Mouse (Mus musculus): ENCODE measurements around the gene 4930572O03Rik. TPM values are rescaled to one million over a fixed set of nuclear protein-coding genes. Genes with fewer than 3 reads are reported as not detected.
"Not testable (repeated sequence)": the region's sequence is repeated elsewhere in the genome, so short reads cannot be mapped to it uniquely, and the experiment has no call there.

4930572O03Rik gene
- total RNA-seq, 2 experiments from 2014 or later = not detected

DNA sequence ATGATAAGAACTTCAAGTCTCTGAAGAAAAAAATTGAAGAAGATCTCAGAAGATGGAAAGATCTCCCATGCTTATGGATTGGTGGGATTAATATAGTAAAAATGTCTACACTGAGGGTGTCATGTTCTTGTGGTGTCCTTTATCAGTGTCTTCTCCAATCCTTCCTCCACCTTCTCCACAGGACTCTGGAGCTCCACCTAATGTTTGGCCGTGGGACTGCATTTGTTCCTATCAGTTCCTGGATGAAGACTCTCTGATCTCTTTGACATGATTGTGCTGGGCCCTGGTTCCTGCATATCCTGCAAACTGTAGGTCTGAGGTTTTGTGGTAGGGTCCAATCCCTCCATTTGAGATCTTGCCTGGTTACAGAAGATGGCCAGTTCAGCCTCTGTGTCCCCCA lies 28.7 kb downstream of the 4930572O03Rik start:
- not testable (repeated sequence) for ATAC-seq (replicated peaks; ENCODE audit: poor library complexity)

DNA sequence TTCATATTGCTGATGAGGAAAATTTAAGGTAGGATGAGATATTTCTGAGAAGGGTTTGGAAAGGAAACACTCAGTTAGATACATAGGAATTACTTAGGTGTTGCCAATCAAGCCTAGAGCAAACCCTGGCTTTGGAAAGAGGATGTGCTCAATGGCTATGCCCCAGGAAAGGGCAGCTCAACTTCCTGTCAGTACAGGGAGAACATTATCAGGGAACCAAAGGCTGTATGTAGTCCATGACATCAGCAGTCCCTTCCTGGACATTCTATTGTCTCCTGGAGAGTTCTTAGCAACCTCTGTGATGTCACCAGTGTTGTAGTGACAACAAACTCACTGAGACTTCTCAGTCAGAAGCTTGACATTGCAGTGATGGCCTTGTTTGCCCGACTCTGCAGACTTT lies 38.1 kb downstream of the 4930572O03Rik start, which contains the start of gene Speer4d:
TSS of gene Speer4d (plus strand) at position 301 of the 400 bp plus-strand sequence.
- not testable (repeated sequence) for ATAC-seq (replicated peaks; ENCODE audit: poor library complexity)

DNA sequence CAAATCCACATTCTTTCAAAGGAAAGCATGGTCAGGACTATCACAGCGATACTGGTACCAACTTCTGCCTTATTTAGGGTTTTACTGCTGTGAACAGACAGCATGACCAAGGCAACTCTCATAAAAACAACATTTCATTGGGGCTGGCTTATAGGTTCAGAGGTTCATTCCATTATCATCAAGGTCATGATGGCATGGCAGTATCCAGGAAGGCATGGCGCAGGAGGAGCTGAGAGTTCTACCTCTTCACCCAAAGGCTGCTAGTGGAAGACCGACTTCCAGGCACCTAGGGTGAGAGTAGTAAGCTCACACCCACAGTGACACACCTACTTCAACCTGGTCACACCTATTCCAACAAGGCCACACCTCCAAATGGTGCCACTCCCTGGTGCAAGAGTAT lies 40.7 kb downstream of the 4930572O03Rik start:
- not testable (repeated sequence) for ATAC-seq (replicated peaks; ENCODE audit: poor library complexity)

GRCm38 (mm10) chr5:15610695-15611094 lies 46.2 kb downstream of the 4930572O03Rik start:
- ATAC-seq (replicated peaks; ENCODE audit: poor library complexity) = not testable (repeated sequence)

- ATAC-seq (replicated peaks; ENCODE audit: poor library complexity) = not testable (repeated sequence)
Observed at GRCm38 (mm10) chr5:15606677-15607076, 50.2 kb downstream of the 4930572O03Rik start.

GRCm38 (mm10) chr5:15603585-15603984 lies 53.3 kb downstream of the 4930572O03Rik start:
- ATAC-seq (replicated peaks; ENCODE audit: poor library complexity) = not testable (repeated sequence)

DNA sequence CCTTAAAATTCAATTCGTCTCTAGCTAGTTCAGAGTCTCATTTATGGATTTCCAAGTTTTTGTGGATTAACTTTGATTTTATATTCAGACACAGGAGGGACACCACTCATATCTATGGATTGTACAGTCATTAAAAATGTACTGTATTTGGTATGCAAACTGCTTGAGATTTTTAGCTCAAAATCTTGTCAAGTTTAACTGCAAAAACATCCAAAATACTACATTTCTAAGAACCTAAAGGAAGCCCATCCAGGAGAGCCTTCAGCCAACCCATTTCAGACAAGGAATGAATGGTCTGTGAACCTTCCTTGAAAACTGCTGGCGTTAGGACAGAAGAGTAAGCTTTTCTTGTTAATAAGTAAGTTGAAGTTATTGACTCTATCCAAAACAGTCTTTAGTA lies 53.9 kb downstream of the 4930572O03Rik start:
- ATAC-seq (replicated peaks; ENCODE audit: poor library complexity) = not testable (repeated sequence)

- ATAC-seq (replicated peaks; ENCODE audit: poor library complexity) = not testable (repeated sequence)
Observed at GRCm38 (mm10) chr5:15602424-15602947, 54.4 kb downstream of the 4930572O03Rik start.

Other genes starting within 250 kb of the 4930572O03Rik start
- not detected in 2 replicates for gene Gm21149, start 180.5 kb downstream of the 4930572O03Rik start, total RNA-seq (2015)
- gene Gm21149, start 180.5 kb downstream of the 4930572O03Rik start, total RNA-seq (2017) = not detected in 2 replicates
- not detected in 2 replicates for gene Gm21190, start 127.8 kb downstream of the 4930572O03Rik start, total RNA-seq (2015)
- gene Gm21190, start 127.8 kb downstream of the 4930572O03Rik start, total RNA-seq (2017) = not detected in 2 replicates
- gene Gm21083, start 79.7 kb downstream of the 4930572O03Rik start, total RNA-seq (2015) = not detected in 2 replicates
- gene Gm21083, start 79.7 kb downstream of the 4930572O03Rik start, total RNA-seq (2017) = not detected in 2 replicates
- gene Speer4d, start 38.0 kb downstream of the 4930572O03Rik start, total RNA-seq (2015) = not detected in 2 replicates
- gene Speer4d, start 38.0 kb downstream of the 4930572O03Rik start, total RNA-seq (2017) = not detected in 2 replicates
- gene Speer4c, start 57.2 kb upstream of the 4930572O03Rik start, total RNA-seq (2015) = not detected in 2 replicates
- gene Speer4c, start 57.2 kb upstream of the 4930572O03Rik start, total RNA-seq (2017) = not detected in 2 replicates